Mouse (Mus musculus) stomach, embryonic 16.5 days (tissue): Measurements from ENCODE around the gene Fam181b. TPM values are rescaled to one million over a fixed set of nuclear protein-coding genes. Genes with fewer than 3 reads are reported as not detected.

Experiments used
- ATAC-seq: fragments of 200-750 bp; cut with Nextera tagmentation; 2 replicates; pipeline ENCODE4 v1.8.0; 2017; ENCODE audit warnings: moderate number of reproducible peaks, moderate TSS enrichment; ENCODE audit not compliant: insufficient read depth, low FRiP score
- H3K27ac ChIP-seq: fragments of 300-500 bp; sonication (generic); 2 replicates; pipeline ENCODE4 v1.5.1; 2014; ENCODE audit warnings: low read length
- H3K27me3 ChIP-seq: fragments of 300-500 bp; sonication (generic); 2 replicates; pipeline ENCODE4 v1.6.1; 2014; ENCODE audit warnings: low read length, control low read depth, mixed read lengths; ENCODE audit not compliant: control insufficient read depth, insufficient read depth
- H3K36me3 ChIP-seq: fragments of 300-500 bp; sonication (generic); 2 replicates; pipeline ENCODE4 v1.6.1; 2014; ENCODE audit warnings: low read length; ENCODE audit not compliant: control insufficient read depth, insufficient read depth
- H3K4me1 ChIP-seq: fragments of 300-500 bp; sonication (generic); 2 replicates; pipeline ENCODE4 v1.6.1; 2014; ENCODE audit warnings: low read length, control low read depth, mixed read lengths; ENCODE audit not compliant: control insufficient read depth, insufficient read depth
- H3K4me2 ChIP-seq: fragments of 300-500 bp; sonication (generic); 2 replicates; pipeline ENCODE4 v1.6.1; 2014; ENCODE audit warnings: low read depth, low read length, mixed read lengths
- H3K4me3 ChIP-seq: fragments of 300-500 bp; sonication (generic); replicated peaks from 2 replicates; pipeline ENCODE4 v1.5.1; 2014; ENCODE audit warnings: mild to moderate bottlenecking, low read length
- H3K9ac ChIP-seq: fragments of 300-500 bp; sonication (generic); 2 replicates; pipeline ENCODE4 v1.6.1; 2014; ENCODE audit warnings: low read length
- H3K9me3 ChIP-seq: fragments of 300-500 bp; sonication (generic); replicated peaks from 2 replicates; pipeline ENCODE4 v1.6.1; 2016; ENCODE audit warnings: low read length, control low read depth; ENCODE audit not compliant: control insufficient read depth
- WGBS: fragments of 180-500 bp; shearing (Covaris S2); extraction: QIAGEN DNeasy Blood & Tissue Kit; methylation state at CpG from one replicate; pipeline ENCODE4 v1.1.7; 2014; 5-methylcytosine and 5-hydroxymethylcytosine counted together
- polyA plus RNA-seq: library from polyadenylated mRNA; unstranded; fragments of >200 nt; fragmentation: Nextera tagmentation; extraction: Ambion mirVana; gene quantifications from 2 replicates; pipeline ENCODE4 v1.2.1, GENCODE M21; 2015

Fam181b gene
- polyA plus RNA-seq, 1 experiment from 2014 or later = 2.9 TPM

- ATAC-seq = no peak
- Histone ChIP-seq H3K27me3 (no peaks in the 10 kb centered on the region), H3K4me2 (no peak overlapping the region), H3K36me3 (no peaks in the 10 kb centered on the region), H3K9me3 (no peaks in the 10 kb centered on the region), H3K9ac (no peak overlapping the region), H3K4me3 (no peak overlapping the region), H3K27ac (no peak overlapping the region), H3K4me1 (no peaks in the 10 kb centered on the region)
- WGBS = 71% methylated on average over 7 of the region's 7 CpGs
Measured at GRCm38 (mm10) chr7:93067464-93068015, 12.1 kb upstream of the Fam181b start.

- no peak for ATAC-seq
- H3K9me3 ChIP-seq = no peaks in the 10 kb centered on the region
Measured at GRCm38 (mm10) chr7:93076435-93076960, 3.2 kb upstream of the Fam181b start.

GRCm38 (mm10) chr7:93079420-93079784, 263 bp upstream of the Fam181b start:
- Histone ChIP-seq H3K4me2 (peak overlapping the region; percentile 89), H3K4me3 (peak overlapping the region; percentile 69), H3K36me3 (no peaks in the 10 kb centered on the region), H3K4me1 (no peaks in the 10 kb centered on the region), H3K9ac (peak overlapping the region; percentile 76), H3K27ac (no peak overlapping the region), H3K27me3 (peaks cover 2% of the 10 kb centered on the region; the same call in 1 of the 2 replicates), H3K9me3 (no peaks in the 10 kb centered on the region)
- 29% methylated on average over 7 of the region's 7 CpGs for WGBS
- ATAC-seq = peak; percentile 10; the same call in 1 of the 2 replicates

More at GRCm38 (mm10) chr7:93076435-93076960, 3.2 kb upstream of the Fam181b start:
- Histone ChIP-seq H3K4me3 (no peak overlapping the region), H3K27ac (no peak overlapping the region), H3K4me2 (no peak overlapping the region), H3K4me1 (no peaks in the 10 kb centered on the region), H3K36me3 (no peaks in the 10 kb centered on the region), H3K27me3 (peaks cover 2% of the 10 kb centered on the region; the same call in 1 of the 2 replicates), H3K9ac (no peak overlapping the region)
- 21% methylated on average over 6 of the region's 6 CpGs for WGBS

- H3K9me3 ChIP-seq = no peaks in the 10 kb centered on the region
- peak; percentile 11; the same call in 1 of the 2 replicates for ATAC-seq
- peak overlapping the region; percentile 69 for H3K4me3 ChIP-seq
- peak overlapping the region; percentile 89 for H3K4me2 ChIP-seq
- no peaks in the 10 kb centered on the region for H3K4me1 ChIP-seq
- under 1% methylated on average over 44 of the region's 45 CpGs for WGBS
- H3K9ac ChIP-seq = peak overlapping the region; percentile 76
- peak overlapping the region; percentile 1; the same call in 1 of the 2 replicates for H3K27ac ChIP-seq
- peaks cover 2% of the 10 kb centered on the region; the same call in 1 of the 2 replicates for H3K27me3 ChIP-seq
- H3K36me3 ChIP-seq = no peaks in the 10 kb centered on the region
Measured at GRCm38 (mm10) chr7:93080731-93081430, 1.2 kb downstream of the Fam181b start.

GRCm38 (mm10) chr7:93093371-93094058, 13.8 kb downstream of the Fam181b start:
- Histone ChIP-seq H3K4me1 (peaks cover 6% of the 10 kb centered on the region), H3K27me3 (no peaks in the 10 kb centered on the region), H3K27ac (peak overlapping the region; percentile 38), H3K4me3 (no peak overlapping the region), H3K36me3 (no peaks in the 10 kb centered on the region), H3K9ac (no peak overlapping the region), H3K9me3 (no peaks in the 10 kb centered on the region), H3K4me2 (peak overlapping the region; percentile 25)
- 33% methylated on average over 11 of the region's 11 CpGs for WGBS
- peak; percentile 81 for ATAC-seq

- Histone ChIP-seq H3K4me3 (0 out of 2 replicates have a peak overlapping the region, but pooled peaks have one; percentile 18), H3K4me2 (peak overlapping the region; percentile 33; the same call in 1 of the 2 replicates), H3K4me1 (peaks cover 6% of the 10 kb centered on the region), H3K36me3 (no peaks in the 10 kb centered on the region), H3K9me3 (no peaks in the 10 kb centered on the region), H3K27me3 (no peaks in the 10 kb centered on the region), H3K9ac (no peak overlapping the region), H3K27ac (no peak overlapping the region)
- 6% methylated on average over 8 of the region's 8 CpGs for WGBS
- peak; percentile 73; the same call in 1 of the 2 replicates for ATAC-seq
Measured at GRCm38 (mm10) chr7:93095511-93095910, 15.8 kb downstream of the Fam181b start.

GRCm38 (mm10) chr7:93104776-93105340, 25.2 kb downstream of the Fam181b start:
- no peak overlapping the region for H3K27ac ChIP-seq
- 71% methylated on average over 2 of the region's 2 CpGs for WGBS
- no peaks in the 10 kb centered on the region for H3K9me3 ChIP-seq
- no peak overlapping the region for H3K9ac ChIP-seq
- ATAC-seq = no peak
- no peak overlapping the region for H3K4me2 ChIP-seq
- H3K4me1 ChIP-seq = no peaks in the 10 kb centered on the region
- H3K36me3 ChIP-seq = no peaks in the 10 kb centered on the region
- H3K4me3 ChIP-seq = no peak overlapping the region
- no peaks in the 10 kb centered on the region for H3K27me3 ChIP-seq

GRCm38 (mm10) chr7:93110370-93110965, 30.8 kb downstream of the Fam181b start:
- no peaks in the 10 kb centered on the region for H3K9me3 ChIP-seq
- ATAC-seq = no peak
- no peak overlapping the region for H3K4me2 ChIP-seq
- no peak overlapping the region for H3K27ac ChIP-seq
- H3K4me1 ChIP-seq = no peaks in the 10 kb centered on the region
- no peak overlapping the region for H3K9ac ChIP-seq
- no peaks in the 10 kb centered on the region for H3K27me3 ChIP-seq
- WGBS = 79% methylated on average over 2 of the region's 2 CpGs
- H3K36me3 ChIP-seq = no peaks in the 10 kb centered on the region
- no peak overlapping the region for H3K4me3 ChIP-seq
